Mouse (Mus musculus) gastrocnemius, postnatal 10 days (tissue): ENCODE data around the gene Dgkd. TPM values are rescaled to one million over a fixed set of nuclear protein-coding genes. Genes with fewer than 3 reads are reported as not detected.
A peak's percentile ranks its signal among the peaks of the same experiment; 100 is the strongest.

Experiments used
- DNase-seq: peaks from one replicate; pipeline ENCODE4 v3.0.0; 2021; ENCODE audit warnings: mixed read lengths
- total RNA-seq, 2 experiments: library from RNA; stranded (reverse); gene quantifications; 2 replicates each; pipeline ENCODE4 v1.2.3; 2021

Gene Dgkd
- total RNA-seq, 2 experiments from 2014 or later = 37.5 to 44.6 TPM

GRCm38 (mm10) chr1:87881726-87882125, 28.6 kb downstream of the Dgkd start:
- no peak for DNase-seq

GRCm38 (mm10) chr1:87882554-87882953, 29.5 kb downstream of the Dgkd start:
- no peak for DNase-seq

- DNase-seq = no peak
Observed at GRCm38 (mm10) chr1:87890960-87891359, 37.9 kb downstream of the Dgkd start.

GRCm38 (mm10) chr1:87891634-87892033, 38.5 kb downstream of the Dgkd start:
- no peak for DNase-seq

- no peak for DNase-seq
Observed at GRCm38 (mm10) chr1:87892499-87892898, 39.4 kb downstream of the Dgkd start.

GRCm38 (mm10) chr1:87893414-87893813, 40.3 kb downstream of the Dgkd start:
- DNase-seq = no peak

- DNase-seq = no peak
Observed at GRCm38 (mm10) chr1:87896921-87897320, 43.8 kb downstream of the Dgkd start.

- DNase-seq = no peak
Observed at GRCm38 (mm10) chr1:87899701-87900100, 46.6 kb downstream of the Dgkd start.

- DNase-seq = peak; percentile 12
Observed at GRCm38 (mm10) chr1:87900979-87901378, 47.9 kb downstream of the Dgkd start.

GRCm38 (mm10) chr1:87902186-87902585, 49.1 kb downstream of the Dgkd start:
- no peak for DNase-seq

- no peak for DNase-seq
Observed at GRCm38 (mm10) chr1:87906361-87906956, 53.4 kb downstream of the Dgkd start.

- DNase-seq = no peak
Observed at GRCm38 (mm10) chr1:87908006-87908405, 54.9 kb downstream of the Dgkd start.

GRCm38 (mm10) chr1:87908736-87909135, 55.6 kb downstream of the Dgkd start:
- no peak for DNase-seq

GRCm38 (mm10) chr1:87909565-87909964, 56.5 kb downstream of the Dgkd start:
- no peak for DNase-seq

- DNase-seq = no peak
Observed at GRCm38 (mm10) chr1:87910428-87910827, 57.3 kb downstream of the Dgkd start.

- no peak for DNase-seq
Observed at GRCm38 (mm10) chr1:87913356-87913755, 60.3 kb downstream of the Dgkd start.

- no peak for DNase-seq
Observed at GRCm38 (mm10) chr1:87917361-87917760, 64.3 kb downstream of the Dgkd start.

GRCm38 (mm10) chr1:87918061-87918460, 65.0 kb downstream of the Dgkd start:
- DNase-seq = no peak

- DNase-seq = no peak
Observed at GRCm38 (mm10) chr1:87920056-87920614, 67.0 kb downstream of the Dgkd start.

- DNase-seq = peak; percentile 46
Observed at GRCm38 (mm10) chr1:87922666-87923065, 69.6 kb downstream of the Dgkd start.

- DNase-seq = no peak
Observed at GRCm38 (mm10) chr1:87924888-87925287, 71.8 kb downstream of the Dgkd start.

- DNase-seq = peak; percentile 33
Observed at GRCm38 (mm10) chr1:87929730-87930129, 76.6 kb downstream of the Dgkd start.

- no peak for DNase-seq
Observed at GRCm38 (mm10) chr1:87933051-87933450, 80.0 kb downstream of the Dgkd start.

- DNase-seq = no peak
Observed at GRCm38 (mm10) chr1:87935095-87935494, 82.0 kb downstream of the Dgkd start.
